Mouse (Mus musculus): Measurements from ENCODE around the gene Cs. TPM values are rescaled to one million over a fixed set of nuclear protein-coding genes. Genes with fewer than 3 reads are reported as not detected.

Cs gene
- polyA plus RNA-seq, 1 experiment from 2014 or later = 85.4 TPM

DNA sequence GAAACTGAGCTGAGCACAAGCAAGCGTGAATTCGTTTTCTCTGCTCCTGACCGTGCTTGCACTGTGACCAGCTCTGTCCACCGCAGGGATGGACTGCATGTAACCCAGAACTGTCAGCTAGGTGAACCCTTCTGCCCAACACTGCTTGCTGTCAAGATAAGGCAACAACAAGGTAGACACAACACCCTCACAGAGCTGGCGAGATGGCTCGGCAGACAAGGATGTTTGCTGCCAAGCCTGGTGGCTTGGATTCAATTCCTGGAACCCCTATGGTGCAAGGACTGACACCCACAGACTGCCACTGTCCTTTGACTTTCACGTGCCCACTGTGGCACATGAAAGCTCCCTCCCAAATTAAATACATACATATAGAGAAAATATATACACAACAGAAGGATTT is 66.4 kb downstream of the Cs start:
- no peak for DNase-seq (ENCODE audit: low spot score)
- no peak for ATAC-seq
- H3K9me3 ChIP-seq (ENCODE audit: low read length) = no peaks in the 10 kb centered on the region
- no peak overlapping the region for H3K4me2 ChIP-seq (replicated peaks; ENCODE audit: low read depth, low read length)
- H3K4me1 ChIP-seq (ENCODE audit: insufficient read depth, low read depth, low read length) = no peaks in the 10 kb centered on the region
- H3K27me3 ChIP-seq (replicated peaks; ENCODE audit: insufficient read depth, low read length) = no peaks in the 10 kb centered on the region
- TF ChIP-seq CTCF (IDR thresholded peaks at IDR 0.05) = no peak
- TF ChIP-seq EP300 (IDR thresholded peaks at IDR 0.05) = no peak
- H3K27ac ChIP-seq (ENCODE audit: low read length) = no peak overlapping the region
- H3K4me3 ChIP-seq (ENCODE audit: low read depth, low read length) = no peak overlapping the region
- H3K36me3 ChIP-seq (ENCODE audit: insufficient read depth, low read length) = peaks cover 7% of the 10 kb centered on the region; the same call in 1 of the 2 replicates
- WGBS = 84% methylated on average over 7 of the region's 7 CpGs
- no peak overlapping the region for H3K9ac ChIP-seq (replicated peaks; ENCODE audit: low read depth)

DNA sequence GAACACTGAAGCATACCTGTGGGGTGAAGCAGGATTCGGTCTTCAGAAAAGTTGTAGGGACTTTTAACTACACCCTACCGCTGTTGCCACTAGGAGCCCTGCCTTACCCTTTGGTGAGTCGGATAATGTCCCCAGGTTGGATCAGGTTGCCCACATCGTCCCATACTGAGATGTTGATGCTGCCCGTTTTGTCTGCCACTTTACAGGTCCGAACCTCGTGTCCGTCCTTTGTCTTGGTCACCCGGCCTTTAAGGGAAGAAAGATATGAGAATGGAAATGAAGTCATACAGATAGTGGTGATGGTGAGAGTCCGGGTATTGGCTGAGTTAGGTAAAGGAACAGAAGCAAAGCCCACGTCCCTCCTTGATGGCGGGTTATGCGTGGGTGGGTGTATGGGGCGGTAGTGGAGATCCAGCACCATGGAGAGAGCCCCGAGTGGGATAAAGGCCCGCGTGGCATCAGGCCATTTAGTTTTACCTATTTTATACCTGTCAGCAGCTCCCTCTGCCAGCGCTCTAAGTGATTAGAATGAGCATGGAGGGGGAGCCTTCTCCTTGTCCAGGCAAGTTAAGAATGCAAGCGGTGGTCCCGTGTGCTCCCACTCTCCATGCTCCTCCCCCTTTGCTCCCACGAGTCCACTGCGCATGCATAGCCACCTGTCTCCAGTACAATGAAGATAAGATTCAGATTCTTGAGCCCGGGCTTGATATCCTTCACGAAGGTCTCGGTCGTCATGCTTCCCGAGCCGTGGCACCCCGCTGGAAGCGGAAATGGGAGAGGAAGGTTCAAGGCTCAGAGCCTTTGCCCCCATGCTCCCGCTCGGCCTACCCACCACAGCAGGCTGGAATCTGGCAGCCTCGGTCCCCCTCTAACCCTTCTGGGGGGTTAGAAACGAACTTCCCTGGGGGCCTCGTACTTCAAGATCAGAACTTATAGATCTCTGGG is 71.3 kb downstream of the Cs start:
- TF ChIP-seq CTCF (IDR thresholded peaks at IDR 0.05) = no peak
- TF ChIP-seq EP300 (IDR thresholded peaks at IDR 0.05) = no peak
- H3K4me3 ChIP-seq (ENCODE audit: low read depth, low read length) = peak overlapping the region; percentile 81
- H3K9ac ChIP-seq (replicated peaks; ENCODE audit: low read depth) = peak overlapping the region; percentile 59
- peaks cover 7% of the 10 kb centered on the region for H3K36me3 ChIP-seq (ENCODE audit: insufficient read depth, low read length)
- peak; percentile 21 for DNase-seq (ENCODE audit: low spot score)
- no peaks in the 10 kb centered on the region for H3K27me3 ChIP-seq (replicated peaks; ENCODE audit: insufficient read depth, low read length)
- 17% methylated on average over 35 of the region's 35 CpGs for WGBS
- H3K27ac ChIP-seq (ENCODE audit: low read length) = peak overlapping the region; percentile 35; the same call in 1 of the 2 replicates
- peak overlapping the region; percentile 84 for H3K4me2 ChIP-seq (replicated peaks; ENCODE audit: low read depth, low read length)
- H3K4me1 ChIP-seq (ENCODE audit: insufficient read depth, low read depth, low read length) = peaks cover 10% of the 10 kb centered on the region; the same call in 1 of the 2 replicates
- no peak for ATAC-seq
- no peaks in the 10 kb centered on the region for H3K9me3 ChIP-seq (ENCODE audit: low read length)

DNA sequence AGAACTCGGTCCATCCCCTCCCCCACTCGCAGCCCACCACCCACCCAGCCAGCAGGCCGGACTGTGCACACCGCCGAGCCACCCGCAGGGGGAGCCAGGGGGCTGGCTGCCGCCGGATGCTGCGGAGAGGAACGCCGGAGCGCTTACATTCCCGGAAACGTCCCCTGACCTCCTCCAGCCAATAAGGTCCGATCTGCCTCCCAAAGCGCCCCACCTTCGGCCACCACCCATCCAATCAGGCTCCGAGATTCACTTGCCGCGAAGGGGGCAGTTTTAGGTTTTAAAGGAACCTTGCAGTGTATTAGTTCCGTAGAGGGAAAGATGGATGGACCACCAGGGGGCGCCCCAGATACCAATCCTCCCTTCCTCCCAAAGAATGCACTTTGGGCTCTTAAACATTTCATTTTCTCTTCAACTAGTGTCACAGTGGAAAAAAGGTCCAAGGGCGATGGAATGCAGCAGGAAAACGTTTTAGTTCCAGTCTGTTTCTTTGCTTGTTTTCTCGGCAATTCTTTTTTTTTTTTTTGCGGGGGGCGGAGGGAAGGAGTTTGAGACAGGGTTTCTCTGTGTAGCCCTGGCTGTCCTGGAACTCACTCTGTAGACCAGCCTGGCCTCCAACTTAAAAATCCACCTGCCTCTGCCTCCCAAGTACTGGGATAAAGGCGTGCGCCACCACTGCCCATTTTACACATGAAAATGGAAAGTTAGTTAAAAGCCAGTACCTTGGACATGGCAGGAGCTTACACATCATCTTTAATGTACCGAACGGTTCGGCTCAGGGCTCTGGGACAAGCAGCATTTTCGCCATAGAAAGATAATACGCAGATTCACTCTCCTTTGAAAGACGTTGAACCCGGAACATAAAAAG is 72.4 kb downstream of the Cs start:
- no peaks in the 10 kb centered on the region for H3K27me3 ChIP-seq (replicated peaks; ENCODE audit: insufficient read depth, low read length)
- peak; percentile 91 for ATAC-seq
- TF ChIP-seq CTCF (IDR thresholded peaks at IDR 0.05) (peak; percentile 77), EP300 (IDR thresholded peaks at IDR 0.05) (peak; percentile 61; the same call in 1 of the 2 replicates)
- H3K9ac ChIP-seq (replicated peaks; ENCODE audit: low read depth) = peak overlapping the region; percentile 59
- peak overlapping the region; percentile 81 for H3K4me3 ChIP-seq (ENCODE audit: low read depth, low read length)
- peaks cover 7% of the 10 kb centered on the region for H3K36me3 ChIP-seq (ENCODE audit: insufficient read depth, low read length)
- DNase-seq (ENCODE audit: low spot score) = peak; percentile 100
- H3K27ac ChIP-seq (ENCODE audit: low read length) = peak overlapping the region; percentile 94
- H3K9me3 ChIP-seq (ENCODE audit: low read length) = no peaks in the 10 kb centered on the region
- H3K4me2 ChIP-seq (replicated peaks; ENCODE audit: low read depth, low read length) = peak overlapping the region; percentile 86
- H3K4me1 ChIP-seq (ENCODE audit: insufficient read depth, low read depth, low read length) = peaks cover 10% of the 10 kb centered on the region; the same call in 1 of the 2 replicates
- 4% methylated on average over 36 of the region's 36 CpGs for WGBS

DNA sequence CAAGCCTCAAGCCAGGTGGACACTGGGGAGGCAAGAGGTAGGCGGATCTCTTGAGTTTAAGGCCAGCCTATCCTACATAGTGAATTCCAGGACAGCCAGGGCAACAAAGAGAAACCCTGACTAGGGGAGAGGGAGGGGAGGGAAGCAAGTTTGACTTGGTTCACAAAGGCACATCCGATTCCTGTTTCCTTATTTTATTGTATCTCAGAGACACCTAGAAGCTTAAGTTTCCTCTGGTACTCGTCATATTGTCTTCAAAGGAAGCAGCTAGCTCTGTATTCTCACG is 73.0 kb downstream of the Cs start:
- no peaks in the 10 kb centered on the region for H3K9me3 ChIP-seq (ENCODE audit: low read length)
- peak overlapping the region; percentile 86 for H3K4me2 ChIP-seq (replicated peaks; ENCODE audit: low read depth, low read length)
- peaks cover 10% of the 10 kb centered on the region; the same call in 1 of the 2 replicates for H3K4me1 ChIP-seq (ENCODE audit: insufficient read depth, low read depth, low read length)
- no peak overlapping the region for H3K9ac ChIP-seq (replicated peaks; ENCODE audit: low read depth)
- no peak for TF ChIP-seq EP300 (IDR thresholded peaks at IDR 0.05)
- no peak for TF ChIP-seq CTCF (IDR thresholded peaks at IDR 0.05)
- 12% methylated on average over 4 of the region's 4 CpGs for WGBS
- DNase-seq (ENCODE audit: low spot score) (peak; percentile 39), ATAC-seq (no peak)
- H3K27me3 ChIP-seq (replicated peaks; ENCODE audit: insufficient read depth, low read length) = no peaks in the 10 kb centered on the region
- H3K36me3 ChIP-seq (ENCODE audit: insufficient read depth, low read length) = peaks cover 6% of the 10 kb centered on the region
- H3K27ac ChIP-seq (ENCODE audit: low read length) = peak overlapping the region; percentile 94
- H3K4me3 ChIP-seq (ENCODE audit: low read depth, low read length) = peak overlapping the region; percentile 81

DNA sequence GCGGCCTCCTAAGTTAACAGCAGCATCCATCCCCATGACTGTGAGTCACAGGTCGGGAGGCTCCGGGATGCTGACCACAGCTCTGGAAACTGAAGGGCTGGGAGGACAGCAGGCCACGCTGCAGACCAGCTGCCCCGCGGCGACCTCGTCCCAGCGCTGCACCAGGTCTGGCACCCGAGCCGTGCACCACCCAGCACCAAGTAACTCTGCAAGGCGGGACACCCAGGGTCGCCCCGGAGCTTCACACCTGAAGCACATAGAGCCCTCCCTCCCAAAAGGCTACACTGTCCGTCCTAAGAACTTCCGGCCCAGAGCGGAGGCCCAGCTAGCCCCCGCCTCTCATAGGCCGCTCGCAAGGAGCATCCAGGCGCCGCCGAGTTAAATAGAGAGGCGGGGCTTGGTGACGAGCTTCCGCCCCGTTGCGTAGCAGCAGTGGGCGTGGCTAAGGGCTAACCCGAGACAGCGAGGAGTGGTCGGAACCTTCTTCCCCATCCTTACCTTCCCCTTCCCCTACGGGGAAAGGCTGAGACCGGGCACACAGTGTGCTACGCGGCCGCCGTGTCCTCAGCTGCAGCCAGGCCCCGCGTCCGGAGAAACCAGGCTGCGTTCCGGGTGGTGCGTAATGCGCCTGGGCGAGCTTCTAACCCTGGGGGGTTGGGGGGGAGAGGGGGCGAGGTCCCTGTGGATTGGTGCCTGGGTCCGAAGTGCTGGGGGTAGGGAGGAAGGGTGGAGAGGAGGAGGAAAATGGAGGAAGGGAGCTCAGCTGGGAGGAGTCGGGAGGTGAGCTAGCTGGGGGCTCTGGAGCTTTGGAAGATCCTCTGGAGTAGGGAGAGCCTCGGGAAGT is 73.9 kb downstream of the Cs start, which contains the start of the genes Nabp2 and Rnf41:
Nabp2 (minus strand) TSS at position 282 of the 844 bp plus-strand sequence.
Rnf41 (plus strand) TSS at position 447 of the 844 bp plus-strand sequence.
- no peaks in the 10 kb centered on the region for H3K27me3 ChIP-seq (replicated peaks; ENCODE audit: insufficient read depth, low read length)
- 1% methylated on average over 48 of the region's 50 CpGs for WGBS
- peaks cover 10% of the 10 kb centered on the region; the same call in 1 of the 2 replicates for H3K4me1 ChIP-seq (ENCODE audit: insufficient read depth, low read depth, low read length)
- peak; percentile 89 for ATAC-seq
- peak within 1 kb of the TSS; percentile 86 for H3K4me2 ChIP-seq (replicated peaks; ENCODE audit: low read depth, low read length)
- peak within 1 kb of the TSS; percentile 81 for H3K4me3 ChIP-seq (ENCODE audit: low read depth, low read length)
- H3K36me3 ChIP-seq (ENCODE audit: insufficient read depth, low read length) = peaks cover 5% of the 10 kb centered on the region
- no peaks in the 10 kb centered on the region for H3K9me3 ChIP-seq (ENCODE audit: low read length)
- H3K27ac ChIP-seq (ENCODE audit: low read length) = peak within 1 kb of the TSS; percentile 94
- TF ChIP-seq CTCF (IDR thresholded peaks at IDR 0.05) (no peak), EP300 (IDR thresholded peaks at IDR 0.05) (no peak)
- peak; percentile 98 for DNase-seq (ENCODE audit: low spot score)
- H3K9ac ChIP-seq (replicated peaks; ENCODE audit: low read depth) = peak within 1 kb of the TSS; percentile 64

All from lung, postnatal 0 days (tissue).